Mouse (Mus musculus) neural tube, embryonic 13.5 days (tissue): ENCODE measurements around the gene Fbxw11. TPM values are rescaled to one million over a fixed set of nuclear protein-coding genes. Genes with fewer than 3 reads are reported as not detected.
A peak's percentile ranks its signal among the peaks of the same experiment; 100 is the strongest.

Experiments
- ATAC-seq: fragments of 200-750 bp; cut with Nextera tagmentation; 2 replicates; pipeline ENCODE4 v1.8.0; 2017; ENCODE audit warnings: low read depth, mild to moderate bottlenecking, moderate TSS enrichment, moderate library complexity
- H3K27ac ChIP-seq: fragments of 300-500 bp; sonication (generic); replicated peaks from 2 replicates; pipeline ENCODE4 v1.5.1; 2015; ENCODE audit warnings: moderate library complexity, mild to moderate bottlenecking, inconsistent platforms
- H3K27me3 ChIP-seq: fragments of 300-500 bp; sonication (generic); 2 replicates; pipeline ENCODE4 v1.6.1; 2015; ENCODE audit warnings: mild to moderate bottlenecking, inconsistent platforms
- H3K36me3 ChIP-seq: fragments of 300-500 bp; sonication (generic); 2 replicates; pipeline ENCODE4 v1.6.1; 2015; ENCODE audit warnings: mild to moderate bottlenecking, inconsistent platforms
- H3K4me1 ChIP-seq: fragments of 300-500 bp; sonication (generic); replicated peaks from 2 replicates; pipeline ENCODE4 v1.6.1; 2015; ENCODE audit warnings: inconsistent platforms
- H3K4me2 ChIP-seq: fragments of 300-500 bp; sonication (generic); 2 replicates; pipeline ENCODE4 v1.6.1; 2015; ENCODE audit warnings: inconsistent platforms, mild to moderate bottlenecking, moderate library complexity
- H3K4me3 ChIP-seq: fragments of 300-500 bp; sonication (generic); 2 replicates; pipeline ENCODE4 v1.5.1; 2015; ENCODE audit warnings: mild to moderate bottlenecking, inconsistent platforms
- H3K9ac ChIP-seq: fragments of 300-500 bp; sonication (generic); 2 replicates; pipeline ENCODE4 v1.6.1; 2015; ENCODE audit warnings: moderate library complexity, mild to moderate bottlenecking, inconsistent platforms
- H3K9me3 ChIP-seq: fragments of 300-500 bp; sonication (generic); 2 replicates; pipeline ENCODE4 v1.6.1; 2016; ENCODE audit warnings: inconsistent platforms
- WGBS: fragments of 180-500 bp; shearing (Covaris S2); methylation state at CpG from one replicate; pipeline ENCODE4 v1.1.7; 2015; 5-methylcytosine and 5-hydroxymethylcytosine counted together
- polyA plus RNA-seq: library from polyadenylated mRNA; unstranded; fragments of >200 nt; fragmentation: Nextera tagmentation; extraction: Ambion mirVana; gene quantifications from 2 replicates; pipeline ENCODE4 v1.2.1, GENCODE M21; 2015

The Fbxw11 gene
- polyA plus RNA-seq, result 106 and 119 TPM in 2 replicates

GRCm38 (mm10) chr11:32642249-32642876 is at the start of gene Fbxw11:
Gene Fbxw11, plus strand, starts transcription at chr11:32642724.
- Histone ChIP-seq H3K27me3 (no peaks in the 10 kb centered on the region), H3K27ac (peak within 1 kb of the TSS; percentile 99), H3K9ac (peak within 1 kb of the TSS; percentile 98), H3K4me2 (peak within 1 kb of the TSS; percentile 79), H3K4me3 (peak within 1 kb of the TSS; percentile 97), H3K4me1 (peaks cover 33% of the 10 kb centered on the region), H3K36me3 (no peaks in the 10 kb centered on the region), H3K9me3 (no peaks in the 10 kb centered on the region)
- ATAC-seq, result peak; percentile 96
- WGBS, result under 1% methylated on average over 60 of the region's 64 CpGs

GRCm38 (mm10) chr11:32593081-32593480 is 49.4 kb upstream of the Fbxw11 start:
- Histone ChIP-seq H3K9me3 (no peaks in the 10 kb centered on the region), H3K4me1 (peaks cover 12% of the 10 kb centered on the region; the same call in 1 of the 2 replicates), H3K9ac (no peak overlapping the region), H3K27ac (no peak overlapping the region), H3K27me3 (no peaks in the 10 kb centered on the region), H3K4me2 (no peak overlapping the region), H3K36me3 (0 out of 2 replicates have a peak, but pooled peaks cover 7% of the 10 kb centered on the region), H3K4me3 (no peak overlapping the region)
- WGBS, result 89% methylated on average over 7 of the region's 7 CpGs
- ATAC-seq, result no peak

- H3K27me3 ChIP-seq, result no peaks in the 10 kb centered on the region
- H3K9me3 ChIP-seq, result no peaks in the 10 kb centered on the region
- H3K9ac ChIP-seq, result no peak overlapping the region
- H3K27ac ChIP-seq, result no peak overlapping the region
- H3K4me2 ChIP-seq, result no peak overlapping the region
- ATAC-seq, result no peak
- H3K4me1 ChIP-seq, result 0 out of 2 replicates have a peak, but pooled peaks cover 6% of the 10 kb centered on the region
- H3K4me3 ChIP-seq, result no peak overlapping the region
- 94% methylated on average over 4 of the region's 4 CpGs for WGBS
- H3K36me3 ChIP-seq, result 0 out of 2 replicates have a peak, but pooled peaks cover 11% of the 10 kb centered on the region
These were observed 48.4 kb upstream of the Fbxw11 start for GRCm38 (mm10) chr11:32594122-32594521.

- Histone ChIP-seq H3K36me3 (0 out of 2 replicates have a peak, but pooled peaks cover 15% of the 10 kb centered on the region), H3K4me2 (no peak overlapping the region), H3K27me3 (no peaks in the 10 kb centered on the region), H3K27ac (no peak overlapping the region), H3K9ac (no peak overlapping the region), H3K9me3 (no peaks in the 10 kb centered on the region), H3K4me3 (no peak overlapping the region), H3K4me1 (peaks cover 10% of the 10 kb centered on the region)
- WGBS, result 90% methylated on average over 6 of the region's 6 CpGs
- ATAC-seq, result no peak
These were observed 42.2 kb upstream of the Fbxw11 start for GRCm38 (mm10) chr11:32600371-32600770.

- H3K27ac ChIP-seq, result no peak overlapping the region
- WGBS, result 42% methylated on average over 12 of the region's 12 CpGs
- H3K4me1 ChIP-seq, result peaks cover 10% of the 10 kb centered on the region
- H3K9me3 ChIP-seq, result no peaks in the 10 kb centered on the region
- ATAC-seq, result no peak
- H3K4me3 ChIP-seq, result no peak overlapping the region
- 0 out of 2 replicates have a peak, but pooled peaks cover 11% of the 10 kb centered on the region for H3K36me3 ChIP-seq
- no peak overlapping the region for H3K9ac ChIP-seq
- H3K27me3 ChIP-seq, result no peaks in the 10 kb centered on the region
- no peak overlapping the region for H3K4me2 ChIP-seq
These were observed 40.8 kb upstream of the Fbxw11 start for GRCm38 (mm10) chr11:32601528-32602323.

GRCm38 (mm10) chr11:32604663-32605062 is 37.9 kb upstream of the Fbxw11 start:
- Histone ChIP-seq H3K9ac (no peak overlapping the region), H3K9me3 (no peaks in the 10 kb centered on the region), H3K36me3 (0 out of 2 replicates have a peak, but pooled peaks cover 4% of the 10 kb centered on the region), H3K27ac (peak overlapping the region; percentile 68), H3K4me1 (peaks cover 10% of the 10 kb centered on the region), H3K27me3 (no peaks in the 10 kb centered on the region), H3K4me2 (no peak overlapping the region), H3K4me3 (no peak overlapping the region)
- 69% methylated on average over 4 of the region's 4 CpGs for WGBS
- ATAC-seq, result no peak

GRCm38 (mm10) chr11:32605131-32605860 is 37.2 kb upstream of the Fbxw11 start:
- WGBS, result 62% methylated on average over 7 of the region's 7 CpGs
- Histone ChIP-seq H3K4me3 (no peak overlapping the region), H3K27me3 (no peaks in the 10 kb centered on the region), H3K9me3 (no peaks in the 10 kb centered on the region), H3K9ac (no peak overlapping the region), H3K4me1 (peaks cover 10% of the 10 kb centered on the region), H3K27ac (peak overlapping the region; percentile 68), H3K36me3 (0 out of 2 replicates have a peak, but pooled peaks cover 3% of the 10 kb centered on the region), H3K4me2 (no peak overlapping the region)
- ATAC-seq, result 0 out of 2 replicates have a peak, but pooled peaks have one; percentile 70

- Histone ChIP-seq H3K4me3 (no peak overlapping the region), H3K27ac (no peak overlapping the region), H3K4me2 (no peak overlapping the region), H3K9ac (no peak overlapping the region), H3K36me3 (no peaks in the 10 kb centered on the region; the same call in 1 of the 2 replicates), H3K4me1 (peaks cover 10% of the 10 kb centered on the region), H3K27me3 (no peaks in the 10 kb centered on the region), H3K9me3 (no peaks in the 10 kb centered on the region)
- no peak for ATAC-seq
- 86% methylated on average over 3 of the region's 3 CpGs for WGBS
These were observed 36.6 kb upstream of the Fbxw11 start for GRCm38 (mm10) chr11:32605907-32606306.

- no peak overlapping the region for H3K4me3 ChIP-seq
- no peak for ATAC-seq
- peaks cover 1% of the 10 kb centered on the region for H3K36me3 ChIP-seq
- H3K4me1 ChIP-seq, result peaks cover 10% of the 10 kb centered on the region
- no peak overlapping the region for H3K27ac ChIP-seq
- H3K4me2 ChIP-seq, result no peak overlapping the region
- no peak overlapping the region for H3K9ac ChIP-seq
- H3K9me3 ChIP-seq, result no peaks in the 10 kb centered on the region
- no peaks in the 10 kb centered on the region for H3K27me3 ChIP-seq
These were observed 35.2 kb upstream of the Fbxw11 start for GRCm38 (mm10) chr11:32607319-32607718.

GRCm38 (mm10) chr11:32610616-32611015 is 31.9 kb upstream of the Fbxw11 start:
- no peak overlapping the region for H3K27ac ChIP-seq
- no peaks in the 10 kb centered on the region for H3K27me3 ChIP-seq
- no peak overlapping the region for H3K4me3 ChIP-seq
- H3K4me1 ChIP-seq, result 0 out of 2 replicates have a peak, but pooled peaks cover under 1% of the 10 kb centered on the region
- no peak for ATAC-seq
- WGBS, result 93% methylated on average over 6 of the region's 6 CpGs
- no peak overlapping the region for H3K9ac ChIP-seq
- no peak overlapping the region for H3K4me2 ChIP-seq
- H3K36me3 ChIP-seq, result peaks cover 6% of the 10 kb centered on the region
- no peaks in the 10 kb centered on the region for H3K9me3 ChIP-seq

- WGBS, result 86% methylated on average over 6 of the region's 6 CpGs
- ATAC-seq, result no peak
These were observed 30.2 kb upstream of the Fbxw11 start for GRCm38 (mm10) chr11:32612304-32612703.

GRCm38 (mm10) chr11:32614463-32614862 is 28.1 kb upstream of the Fbxw11 start:
- peaks cover 9% of the 10 kb centered on the region for H3K4me1 ChIP-seq
- H3K4me3 ChIP-seq, result no peak overlapping the region
- no peaks in the 10 kb centered on the region for H3K9me3 ChIP-seq
- no peak overlapping the region for H3K27ac ChIP-seq
- no peak for ATAC-seq
- H3K9ac ChIP-seq, result no peak overlapping the region
- H3K4me2 ChIP-seq, result no peak overlapping the region
- 97% methylated on average over 29 of the region's 29 CpGs for WGBS
- H3K36me3 ChIP-seq, result peaks cover 11% of the 10 kb centered on the region
- H3K27me3 ChIP-seq, result no peaks in the 10 kb centered on the region

More at GRCm38 (mm10) chr11:32612304-32612703, 30.2 kb upstream of the Fbxw11 start:
- no peaks in the 10 kb centered on the region for H3K9me3 ChIP-seq
- no peak overlapping the region for H3K27ac ChIP-seq
- H3K4me2 ChIP-seq, result no peak overlapping the region
- H3K9ac ChIP-seq, result no peak overlapping the region
- H3K4me3 ChIP-seq, result no peak overlapping the region
- H3K36me3 ChIP-seq, result peaks cover 6% of the 10 kb centered on the region
- H3K4me1 ChIP-seq, result 0 out of 2 replicates have a peak, but pooled peaks cover 3% of the 10 kb centered on the region
- H3K27me3 ChIP-seq, result no peaks in the 10 kb centered on the region
